Mouse (Mus musculus) small intestine, adult 2 months (tissue): ENCODE data around the gene Smug1. TPM values are rescaled to one million over a fixed set of nuclear protein-coding genes. Genes with fewer than 3 reads are reported as not detected.

Experiments used
- H3K27ac ChIP-seq: fragments of 200-500 bp; 2 replicates; pipeline ENCODE4 v1.5.1; 2012; ENCODE audit warnings: low read depth, low read length, control low read depth, inconsistent platforms; ENCODE audit not compliant: insufficient read depth
- H3K27me3 ChIP-seq: fragments of 200-500 bp; 2 replicates; pipeline ENCODE4 v1.6.1; 2012; ENCODE audit warnings: mild to moderate bottlenecking, moderate library complexity, low read length, inconsistent platforms; ENCODE audit not compliant: control insufficient read depth, insufficient read depth
- H3K36me3 ChIP-seq: fragments of 200-500 bp; 2 replicates; pipeline ENCODE4 v1.6.1; 2012; ENCODE audit warnings: mild to moderate bottlenecking, low read length, control low read depth, inconsistent platforms; ENCODE audit not compliant: control insufficient read depth, insufficient read depth
- H3K4me1 ChIP-seq: fragments of 200-500 bp; 2 replicates; pipeline ENCODE4 v1.6.1; 2012; ENCODE audit warnings: low read length, inconsistent platforms, mixed read lengths; ENCODE audit not compliant: control insufficient read depth, insufficient read depth, insufficient read length
- H3K4me3 ChIP-seq: fragments of 200-500 bp; 2 replicates; pipeline ENCODE4 v1.5.1; 2012; ENCODE audit warnings: low read depth, mild to moderate bottlenecking, control low read depth, inconsistent platforms, low read length, moderate library complexity
- CTCF ChIP-seq: fragments of 200-500 bp; IDR thresholded peaks from 2 replicates; pipeline ENCODE4 v1.5.1; 2012; ENCODE audit warnings: low read depth, mild to moderate bottlenecking, control low read depth, inconsistent platforms, low read length, moderate library complexity, mixed read lengths; ENCODE audit not compliant: insufficient replicate concordance, insufficient read length; ENCODE audit errors: extremely low read depth
- POLR2A ChIP-seq: fragments of 200-500 bp; IDR thresholded peaks from 2 replicates; pipeline ENCODE4 v1.6.1; 2012; ENCODE audit warnings: low read depth, mild to moderate bottlenecking, control low read depth, inconsistent platforms, low read length, moderate library complexity
- WGBS: fragments of 180-500 bp; shearing (Covaris S2); methylation state at CpG from one replicate; pipeline ENCODE4 v1.1.7; 2018; 5-methylcytosine and 5-hydroxymethylcytosine counted together
- polyA plus RNA-seq: library from polyadenylated mRNA; depleted of rRNA; stranded (reverse); fragments of >200 nt; gene quantifications from 2 replicates; pipeline ENCODE4 v1.2.3, GENCODE M21; 2012

The Smug1 gene
- polyA plus RNA-seq, 1 experiment = 9.8 TPM

GRCm38 (mm10) chr15:103183651-103184610, 17.0 kb upstream of the Smug1 start:
- Histone ChIP-seq H3K4me1 (peaks cover 10% of the 10 kb centered on the region), H3K27me3 (peaks cover 19% of the 10 kb centered on the region), H3K4me3 (0 out of 2 replicates have a peak overlapping the region, but pooled peaks have one; percentile 2), H3K36me3 (no peaks in the 10 kb centered on the region), H3K27ac (no peak overlapping the region)
- WGBS = 16% methylated on average over 25 of the region's 25 CpGs
- TF ChIP-seq CTCF = no peak
- no peak for TF ChIP-seq POLR2A

DNA sequence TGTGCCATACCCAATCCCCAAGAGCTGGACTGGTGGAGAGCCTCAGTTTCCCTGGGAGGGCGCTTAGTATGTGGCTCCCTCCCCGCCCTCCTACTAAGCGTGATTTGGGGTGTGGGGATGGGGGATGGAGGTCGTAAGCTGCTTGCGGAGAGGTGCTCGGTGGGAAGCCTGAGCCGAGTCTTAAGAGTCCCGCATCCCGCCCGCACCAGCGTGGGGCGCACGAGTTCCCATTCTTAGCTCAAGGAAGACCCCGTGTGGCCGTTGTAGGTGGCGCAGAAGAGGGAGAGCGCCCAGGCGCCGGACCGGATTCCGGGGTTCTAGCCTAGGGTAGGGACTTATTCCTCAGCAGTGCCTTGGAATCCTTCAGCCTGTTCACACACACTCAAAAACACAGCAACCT, 16.2 kb upstream of the Smug1 start:
- peaks cover 20% of the 10 kb centered on the region for H3K27me3 ChIP-seq
- H3K36me3 ChIP-seq = no peaks in the 10 kb centered on the region
- 3% methylated on average over 21 of the region's 21 CpGs for WGBS
- TF ChIP-seq CTCF = peak; percentile 51; the same call in 1 of the 2 replicates
- TF ChIP-seq POLR2A = no peak
- H3K27ac ChIP-seq = no peak overlapping the region
- peak overlapping the region; percentile 35 for H3K4me3 ChIP-seq
- H3K4me1 ChIP-seq = peaks cover 10% of the 10 kb centered on the region

- peak overlapping the region; percentile 66 for H3K4me3 ChIP-seq
- H3K4me1 ChIP-seq = peaks cover 10% of the 10 kb centered on the region
- TF ChIP-seq POLR2A = no peak
- peak; percentile 100 for TF ChIP-seq CTCF
- H3K36me3 ChIP-seq = no peaks in the 10 kb centered on the region
- H3K27me3 ChIP-seq = peaks cover 21% of the 10 kb centered on the region
- WGBS = 2% methylated on average over 42 of the region's 48 CpGs
- no peak overlapping the region for H3K27ac ChIP-seq
Observed at GRCm38 (mm10) chr15:103182166-103182790, 15.4 kb upstream of the Smug1 start.

- TF ChIP-seq POLR2A = no peak
- no peak for TF ChIP-seq CTCF
- Histone ChIP-seq H3K4me1 (peaks cover 10% of the 10 kb centered on the region), H3K36me3 (no peaks in the 10 kb centered on the region), H3K27ac (no peak overlapping the region), H3K27me3 (peaks cover 25% of the 10 kb centered on the region), H3K4me3 (no peak overlapping the region)
Observed at GRCm38 (mm10) chr15:103180406-103180805, 13.5 kb upstream of the Smug1 start.

DNA sequence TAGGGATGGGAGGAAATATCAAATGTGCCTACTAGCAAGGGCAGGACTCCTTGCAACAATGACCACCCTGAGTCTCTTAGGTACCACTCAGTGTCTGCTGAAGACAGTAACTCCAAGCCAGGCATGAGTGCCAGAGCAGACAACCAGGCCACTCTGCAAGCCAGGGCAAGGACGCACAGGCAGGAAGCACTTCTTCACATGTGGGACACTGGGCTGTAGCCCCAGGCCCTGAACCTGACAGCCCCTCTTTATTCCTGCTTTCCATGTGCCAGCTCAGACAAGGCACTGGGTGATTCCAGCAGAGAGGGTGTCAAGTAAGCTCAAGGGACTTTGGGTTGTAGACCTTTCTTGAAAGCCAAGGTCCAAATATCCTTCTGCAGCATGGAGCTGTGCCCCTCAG, 11.9 kb upstream of the Smug1 start:
- Histone ChIP-seq H3K4me1 (peaks cover 10% of the 10 kb centered on the region), H3K27me3 (peaks cover 23% of the 10 kb centered on the region), H3K27ac (no peak overlapping the region), H3K4me3 (no peak overlapping the region), H3K36me3 (no peaks in the 10 kb centered on the region)
- TF ChIP-seq CTCF (no peak), POLR2A (no peak)
- 65% methylated on average over 1 of the region's 1 CpGs for WGBS

- no peak overlapping the region for H3K27ac ChIP-seq
- peaks cover 7% of the 10 kb centered on the region for H3K4me1 ChIP-seq
- WGBS = 10% methylated on average over 12 of the region's 12 CpGs
- H3K27me3 ChIP-seq = peaks cover 17% of the 10 kb centered on the region
- no peaks in the 10 kb centered on the region for H3K36me3 ChIP-seq
- TF ChIP-seq POLR2A (no peak), CTCF (peak; percentile 87)
- H3K4me3 ChIP-seq = no peak overlapping the region
Observed at GRCm38 (mm10) chr15:103178137-103178536, 11.2 kb upstream of the Smug1 start.

- Histone ChIP-seq H3K4me3 (no peak overlapping the region), H3K4me1 (peaks cover 3% of the 10 kb centered on the region), H3K36me3 (no peaks in the 10 kb centered on the region), H3K27ac (no peak overlapping the region), H3K27me3 (peaks cover 13% of the 10 kb centered on the region)
- WGBS = 10% methylated on average over 12 of the region's 12 CpGs
- TF ChIP-seq CTCF (no peak), POLR2A (no peak)
Observed at GRCm38 (mm10) chr15:103177611-103178041, 10.7 kb upstream of the Smug1 start.
